Mouse (Mus musculus) frontal cortex, adult (tissue): ENCODE results near the gene Sf3a1.

Source experiments
- ATAC-seq: cut with Nextera tagmentation; 2 replicates; pipeline ENCODE4 v1.9.2; 2017; ENCODE audit warnings: mild to moderate bottlenecking, moderate library complexity, mixed read lengths; ENCODE audit not compliant: low TSS enrichment

Gene Sf3a1

GRCm38 (mm10) chr11:4216248-4217000 is 56.3 kb downstream of the Sf3a1 start:
- ATAC-seq, result no peak

- ATAC-seq, result peak; percentile 35; the same call in 1 of the 2 replicates
These were observed 57.9 kb downstream of the Sf3a1 start, which contains the start of gene Castor1 for GRCm38 (mm10) chr11:4217914-4218629. Gene Castor1, plus strand, starts transcription at chr11:4218225.

GRCm38 (mm10) chr11:4218637-4219036 is 58.5 kb downstream of the Sf3a1 start:
- ATAC-seq, result no peak

GRCm38 (mm10) chr11:4219317-4219751 is 59.2 kb downstream of the Sf3a1 start:
- peak; percentile 74 for ATAC-seq

GRCm38 (mm10) chr11:4219908-4220307 is 59.8 kb downstream of the Sf3a1 start:
- ATAC-seq, result peak; percentile 10; the same call in 1 of the 2 replicates

- ATAC-seq, result no peak
These were observed 60.6 kb downstream of the Sf3a1 start for GRCm38 (mm10) chr11:4220443-4221400.

GRCm38 (mm10) chr11:4222046-4222950 is 62.1 kb downstream of the Sf3a1 start:
- ATAC-seq, result no peak

- ATAC-seq, result no peak
These were observed 63.4 kb downstream of the Sf3a1 start for GRCm38 (mm10) chr11:4223393-4224188.

- ATAC-seq, result no peak
These were observed 64.1 kb downstream of the Sf3a1 start for GRCm38 (mm10) chr11:4224223-4224622.

GRCm38 (mm10) chr11:4226569-4227325 is 66.6 kb downstream of the Sf3a1 start:
- no peak for ATAC-seq

GRCm38 (mm10) chr11:4228463-4228862 is 68.3 kb downstream of the Sf3a1 start:
- no peak for ATAC-seq

- no peak for ATAC-seq
These were observed 69.7 kb downstream of the Sf3a1 start for GRCm38 (mm10) chr11:4229841-4230240.

GRCm38 (mm10) chr11:4231435-4231834 is 71.3 kb downstream of the Sf3a1 start:
- no peak for ATAC-seq
